Mouse (Mus musculus) macrophage (primary cell): Measurements from ENCODE around the gene Hadh. TPM values are rescaled to one million over a fixed set of nuclear protein-coding genes. Genes with fewer than 3 reads are reported as not detected.

Experiments used
- H3K27ac ChIP-seq: fragments of 350-480 bp; formaldehyde crosslinking; 2 replicates; pipeline ENCODE4 v1.9.0; 2021
- H3K36me3 ChIP-seq: fragments of 350-480 bp; formaldehyde crosslinking; 2 replicates; pipeline ENCODE4 v1.9.0; 2021; ENCODE audit errors: inconsistent target
- H3K4me3 ChIP-seq: fragments of 350-480 bp; formaldehyde crosslinking; 2 replicates; pipeline ENCODE4 v1.9.0; 2021; ENCODE audit errors: inconsistent target
- H3K79me2 ChIP-seq: fragments of 350-480 bp; formaldehyde crosslinking; 2 replicates; pipeline ENCODE4 v1.9.0; 2021; ENCODE audit errors: inconsistent target
- WGBS: methylation state at CpG from one replicate; pipeline ENCODE4 v1.1.7; 2026; ENCODE audit warnings: inconsistent platforms; ENCODE audit not compliant: missing documents; 5-methylcytosine and 5-hydroxymethylcytosine counted together
- polyA plus RNA-seq: library from polyadenylated mRNA; stranded (reverse); fragments of 250-400 nt; gene quantifications from 3 replicates; pipeline ENCODE4 v1.2.4, GENCODE M21; 2018; ENCODE audit warnings: inconsistent platforms
- total RNA-seq, 78 experiments: library from RNA; depleted of rRNA; stranded (reverse); fragments of 250-400 nt; gene quantifications; 1 replicate in 9 of 78; 2 replicates in 24 of 78; 3 replicates in 43 of 78; 4 replicates in 2 of 78; pipeline ENCODE4 v1.2.4; 2018; ENCODE audit warnings: inconsistent platforms in 56 of 78

The Hadh gene
- 10 to 100 TPM in 9 of 26 experiments, 1 to 10 TPM in 12, under 1 TPM in 5; 0.39 to 21.8 (median 5.2) TPM for total RNA-seq (2018; cell fraction: chromatin; rRNA removed)
- 10 to 100 TPM; 25.4 to 42.7 (median 34.4) TPM for total RNA-seq (2018; cell fraction: cytosol; rRNA removed)
- total RNA-seq (2018; cell fraction: nucleus; rRNA removed): 10 to 100 TPM in 16 of 26 experiments, 1 to 10 TPM in 10; 4.1 to 28.1 (median 11.1) TPM
- polyA plus RNA-seq: 27.1 to 51.8 TPM (median 32.1 TPM) in 3 replicates

DNA sequence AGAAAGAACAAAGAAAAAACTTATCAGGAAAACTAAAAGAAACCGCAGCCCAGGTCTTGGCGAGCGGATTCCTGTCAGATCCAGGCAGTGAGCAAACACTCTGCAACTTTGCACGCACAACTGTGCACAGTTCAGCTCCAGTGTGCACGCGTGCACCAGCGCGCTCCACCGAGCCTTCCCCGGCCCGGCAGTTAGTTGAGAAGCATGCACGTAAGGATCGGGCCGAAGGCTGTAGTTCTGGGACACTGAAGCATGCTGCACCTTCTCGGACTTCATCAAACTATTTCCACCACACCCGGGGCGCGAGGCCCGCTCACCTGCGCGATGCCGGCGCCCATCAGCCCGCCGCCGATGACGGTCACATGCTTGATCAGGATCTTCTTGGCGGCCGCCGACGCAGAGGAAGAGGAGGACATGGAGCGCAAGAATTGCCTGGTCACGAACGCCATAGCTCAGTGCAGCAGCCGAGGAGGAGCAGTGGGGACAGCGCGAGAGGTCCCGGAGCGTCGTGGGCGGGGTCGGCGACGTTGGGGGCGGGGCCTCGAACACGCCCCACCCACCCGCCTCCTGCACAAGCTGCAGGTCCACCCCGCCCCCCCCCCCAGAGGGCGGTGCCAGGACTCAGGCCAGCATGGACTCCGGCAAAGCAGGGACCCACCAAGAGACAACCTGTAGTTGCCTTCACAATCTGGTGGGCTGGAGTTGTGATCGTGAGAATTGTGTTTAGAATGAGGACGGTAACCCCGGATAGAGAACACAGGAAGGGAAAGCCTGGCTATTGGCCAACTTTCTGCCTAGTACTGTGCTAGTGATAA is at the start of gene Hadh:
TSS of gene Hadh (minus strand) at position 543 of the 815 bp plus-strand sequence.
- Histone ChIP-seq H3K79me2 (no peaks in the 10 kb centered on the region), H3K4me3 (peak within 1 kb of the TSS; percentile 67), H3K27ac (0 out of 2 replicates have a peak within 1 kb of the TSS, but pooled peaks have one; percentile 7), H3K36me3 (no peaks in the 10 kb centered on the region)
- under 1% methylated on average over 53 of the region's 54 CpGs for WGBS

DNA sequence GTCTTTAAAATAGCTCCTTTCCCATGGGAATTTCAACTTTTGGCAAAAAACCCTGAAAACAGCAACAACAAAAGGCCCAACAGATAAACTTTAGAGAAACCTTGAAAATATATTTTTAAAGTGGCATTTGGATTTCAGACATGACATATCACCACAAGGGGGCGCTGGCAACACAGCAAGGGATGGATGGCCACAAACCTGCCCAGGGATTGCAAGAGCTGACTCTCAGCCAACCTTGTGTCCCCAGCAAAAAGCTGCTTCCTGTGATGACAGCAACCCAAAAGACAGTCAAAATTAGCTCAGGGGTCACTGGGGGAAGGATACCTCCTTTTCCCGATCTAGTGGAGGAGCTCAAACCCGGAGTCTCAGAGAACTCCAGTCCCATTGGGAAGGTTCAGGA is 48.3 kb upstream of the Hadh start:
- no peak overlapping the region for H3K4me3 ChIP-seq
- H3K79me2 ChIP-seq: no peaks in the 10 kb centered on the region
- H3K27ac ChIP-seq: no peak overlapping the region
- 12% methylated on average over 3 of the region's 3 CpGs for whole genome bisulfite sequencing
- H3K36me3 ChIP-seq: no peaks in the 10 kb centered on the region

DNA sequence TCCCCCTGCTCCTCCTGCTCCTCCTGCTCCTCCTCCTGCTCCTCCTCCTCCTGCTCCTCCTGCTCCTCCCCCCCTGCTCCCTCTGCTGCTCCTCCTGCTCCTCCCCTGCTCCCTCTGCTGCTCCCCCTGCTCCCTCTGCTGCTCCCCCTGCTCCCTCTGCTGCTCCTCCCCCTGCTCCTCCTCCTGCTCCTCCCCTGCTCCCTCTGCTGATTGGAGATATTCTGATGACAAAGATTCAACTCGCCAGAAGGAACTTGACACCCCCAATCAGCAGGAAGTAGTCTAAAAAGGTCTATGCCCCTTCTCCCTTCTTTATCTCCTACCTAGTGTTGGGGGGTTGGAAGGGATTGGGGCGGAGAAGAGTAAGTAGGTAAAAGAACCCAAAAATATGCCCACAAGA is 46.3 kb upstream of the Hadh start:
- WGBS: 68% methylated on average over 2 of the region's 2 CpGs
- H3K79me2 ChIP-seq: no peaks in the 10 kb centered on the region
- H3K36me3 ChIP-seq: no peaks in the 10 kb centered on the region
- H3K27ac ChIP-seq: no peak overlapping the region
- no peak overlapping the region for H3K4me3 ChIP-seq

DNA sequence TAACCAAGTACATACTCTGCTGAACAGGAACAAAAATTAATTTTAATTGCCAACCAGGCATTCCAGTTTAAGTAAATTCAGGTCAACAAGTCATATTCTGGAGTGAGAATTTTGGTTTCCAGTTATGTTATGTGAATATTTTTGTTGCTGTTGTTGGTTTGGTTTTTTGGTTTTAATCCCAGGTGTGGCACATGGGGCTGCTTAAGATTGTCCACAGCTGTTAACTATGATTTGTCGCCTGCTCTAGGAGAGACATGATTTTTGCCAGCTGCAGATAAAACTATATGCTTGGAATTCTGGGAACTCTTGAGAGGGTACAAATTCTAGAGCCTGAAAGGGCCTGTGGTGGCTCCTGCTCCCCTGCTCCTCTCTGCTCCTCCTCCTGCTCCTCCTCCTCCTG is 45.2 kb upstream of the Hadh start:
- H3K27ac ChIP-seq: no peak overlapping the region
- WGBS: 92% methylated on average over 1 of the region's 1 CpGs
- H3K4me3 ChIP-seq: no peak overlapping the region
- H3K79me2 ChIP-seq: no peaks in the 10 kb centered on the region
- H3K36me3 ChIP-seq: no peaks in the 10 kb centered on the region

DNA sequence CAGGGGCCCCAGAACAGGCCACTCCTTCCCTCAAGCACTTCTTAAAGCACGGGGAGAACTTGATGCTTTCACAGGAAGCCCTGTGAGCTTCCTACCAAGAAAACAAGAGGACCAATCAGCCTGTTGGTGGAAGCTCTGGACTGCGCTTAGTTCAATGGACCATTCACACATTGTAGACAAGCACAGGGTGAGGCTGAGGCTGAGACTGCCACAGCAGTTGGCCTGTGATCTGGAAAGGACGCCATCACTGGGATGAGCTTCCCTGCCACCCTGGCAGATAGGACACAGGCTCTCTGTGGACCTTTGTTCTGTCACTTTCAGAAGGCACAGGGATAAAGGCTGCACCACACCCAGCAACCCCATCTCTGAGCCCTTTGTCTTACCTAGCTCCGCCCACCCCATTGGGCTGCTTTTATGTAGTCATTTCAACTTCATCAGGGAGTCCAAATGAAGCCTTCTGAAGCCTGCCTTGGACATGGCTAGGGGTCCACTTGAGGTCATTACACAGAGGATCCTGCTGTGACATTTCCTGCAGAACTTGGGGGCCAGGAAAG is 44.1 kb upstream of the Hadh start:
- WGBS: 69% methylated on average over 4 of the region's 4 CpGs
- Histone ChIP-seq H3K4me3 (no peak overlapping the region), H3K27ac (no peak overlapping the region), H3K36me3 (no peaks in the 10 kb centered on the region), H3K79me2 (no peaks in the 10 kb centered on the region)

DNA sequence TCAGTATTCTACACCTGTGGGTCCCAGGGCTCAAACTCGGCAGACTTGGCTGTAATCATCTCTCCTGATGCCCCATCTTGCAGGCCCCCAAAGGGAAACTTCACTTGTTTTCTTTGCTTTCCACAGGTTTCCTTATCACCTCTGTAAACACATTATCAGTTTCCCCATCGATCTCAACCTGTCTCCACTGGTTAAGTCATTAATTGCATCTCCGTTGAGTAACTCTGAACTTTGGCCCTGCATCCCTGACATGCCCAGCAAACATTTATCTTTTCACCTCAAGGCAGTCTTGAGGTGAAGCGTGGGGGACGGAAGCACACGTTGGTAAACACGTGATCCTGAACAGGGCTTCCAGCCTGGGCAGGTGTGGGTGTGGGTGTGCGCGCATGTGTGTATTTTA is 40.4 kb upstream of the Hadh start:
- no peaks in the 10 kb centered on the region for H3K79me2 ChIP-seq
- H3K4me3 ChIP-seq: no peak overlapping the region
- 93% methylated on average over 9 of the region's 9 CpGs for WGBS
- H3K36me3 ChIP-seq: no peaks in the 10 kb centered on the region
- no peak overlapping the region for H3K27ac ChIP-seq

DNA sequence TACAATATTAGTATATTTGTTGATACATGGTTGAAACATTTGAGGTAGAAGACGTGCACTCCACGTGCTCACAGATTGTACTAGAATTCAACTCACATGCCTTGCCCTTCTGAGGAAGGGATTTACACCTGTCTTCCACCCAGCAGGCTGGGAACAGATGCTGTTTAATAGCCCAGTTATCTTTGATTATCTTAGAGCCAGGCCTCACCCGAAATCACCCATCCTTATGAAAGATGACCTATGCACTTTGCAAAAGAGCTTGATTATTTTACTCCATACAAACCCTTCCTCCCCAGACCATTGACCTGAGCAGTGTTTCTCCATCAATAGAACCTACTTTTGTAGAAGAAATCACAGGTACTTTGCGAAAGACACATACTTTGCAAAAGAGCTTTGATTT is 38.7 kb upstream of the Hadh start:
- WGBS: 94% methylated on average over 4 of the region's 4 CpGs
- H3K36me3 ChIP-seq: no peaks in the 10 kb centered on the region
- no peaks in the 10 kb centered on the region for H3K79me2 ChIP-seq
- no peak overlapping the region for H3K27ac ChIP-seq
- no peak overlapping the region for H3K4me3 ChIP-seq

DNA sequence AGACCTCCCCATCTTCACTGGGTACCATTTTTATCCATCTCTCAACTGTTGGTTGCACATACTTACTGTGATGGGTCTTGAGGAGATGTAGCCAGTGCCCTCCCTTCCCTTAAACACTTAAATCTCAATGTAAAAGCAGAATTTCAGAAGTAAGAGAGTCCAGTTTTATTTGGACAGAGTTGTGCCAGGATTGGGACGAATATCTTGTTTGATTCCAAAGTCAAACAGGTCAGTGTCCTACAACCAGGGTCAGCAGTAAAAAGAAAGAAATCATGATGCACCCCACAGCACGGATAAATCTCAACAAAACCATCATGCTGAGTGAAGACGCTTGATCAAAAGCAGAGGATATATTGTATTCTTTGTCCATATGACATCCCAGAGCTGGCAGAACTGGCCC is 35.9 kb upstream of the Hadh start:
- no peak overlapping the region for H3K4me3 ChIP-seq

DNA sequence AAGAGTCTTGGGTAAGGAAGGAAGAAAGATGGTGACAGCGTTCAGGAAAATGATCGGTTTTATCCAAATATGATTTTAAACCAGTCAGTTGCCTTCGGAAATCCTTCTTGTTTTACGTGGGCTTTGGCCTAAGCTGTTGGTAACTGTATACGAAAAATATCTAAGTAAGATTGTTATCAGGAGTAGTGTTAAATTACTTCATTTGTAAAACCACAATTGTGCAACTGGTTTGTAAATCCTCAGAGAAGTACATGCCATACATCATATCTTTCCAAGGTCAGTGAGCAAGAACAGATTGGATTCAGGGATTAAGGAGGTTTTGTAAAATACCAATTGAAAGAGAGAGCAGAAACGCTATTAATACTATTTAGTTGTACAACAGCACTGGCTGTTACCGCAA is 34.4 kb upstream of the Hadh start:
- no peak overlapping the region for H3K27ac ChIP-seq
- WGBS: 87% methylated on average over 7 of the region's 7 CpGs
- no peaks in the 10 kb centered on the region for H3K79me2 ChIP-seq
- H3K4me3 ChIP-seq: no peak overlapping the region
- no peaks in the 10 kb centered on the region for H3K36me3 ChIP-seq

More for the DNA sequence above, 35.9 kb upstream of the Hadh start:
- Histone ChIP-seq H3K79me2 (no peaks in the 10 kb centered on the region), H3K27ac (no peak overlapping the region), H3K36me3 (no peaks in the 10 kb centered on the region)
- 88% methylated on average over 3 of the region's 3 CpGs for WGBS

DNA sequence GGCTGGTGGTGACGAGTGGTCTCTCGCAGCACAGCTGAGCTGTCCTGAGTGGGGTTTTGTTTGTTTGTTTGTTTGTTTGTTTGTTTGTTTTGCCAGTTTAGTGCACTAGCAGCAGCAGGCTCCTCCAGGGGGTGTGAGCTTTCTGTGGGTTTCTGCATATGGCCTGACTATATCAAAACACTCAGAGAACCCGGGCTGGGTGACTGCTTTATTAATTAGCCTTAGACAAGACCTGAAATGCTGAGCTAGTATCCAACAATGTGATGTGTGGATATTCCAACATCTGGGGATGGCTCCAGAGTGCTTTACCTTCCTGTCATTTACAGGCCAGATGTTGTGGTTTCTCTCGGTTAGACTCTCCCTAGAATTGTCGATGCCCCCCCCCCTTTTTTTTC is 31.4 kb upstream of the Hadh start:
- Histone ChIP-seq H3K4me3 (peak overlapping the region; percentile 20; the same call in 1 of the 2 replicates), H3K27ac (no peak overlapping the region), H3K79me2 (no peaks in the 10 kb centered on the region), H3K36me3 (no peaks in the 10 kb centered on the region)
- WGBS: 7% methylated on average over 5 of the region's 5 CpGs

DNA sequence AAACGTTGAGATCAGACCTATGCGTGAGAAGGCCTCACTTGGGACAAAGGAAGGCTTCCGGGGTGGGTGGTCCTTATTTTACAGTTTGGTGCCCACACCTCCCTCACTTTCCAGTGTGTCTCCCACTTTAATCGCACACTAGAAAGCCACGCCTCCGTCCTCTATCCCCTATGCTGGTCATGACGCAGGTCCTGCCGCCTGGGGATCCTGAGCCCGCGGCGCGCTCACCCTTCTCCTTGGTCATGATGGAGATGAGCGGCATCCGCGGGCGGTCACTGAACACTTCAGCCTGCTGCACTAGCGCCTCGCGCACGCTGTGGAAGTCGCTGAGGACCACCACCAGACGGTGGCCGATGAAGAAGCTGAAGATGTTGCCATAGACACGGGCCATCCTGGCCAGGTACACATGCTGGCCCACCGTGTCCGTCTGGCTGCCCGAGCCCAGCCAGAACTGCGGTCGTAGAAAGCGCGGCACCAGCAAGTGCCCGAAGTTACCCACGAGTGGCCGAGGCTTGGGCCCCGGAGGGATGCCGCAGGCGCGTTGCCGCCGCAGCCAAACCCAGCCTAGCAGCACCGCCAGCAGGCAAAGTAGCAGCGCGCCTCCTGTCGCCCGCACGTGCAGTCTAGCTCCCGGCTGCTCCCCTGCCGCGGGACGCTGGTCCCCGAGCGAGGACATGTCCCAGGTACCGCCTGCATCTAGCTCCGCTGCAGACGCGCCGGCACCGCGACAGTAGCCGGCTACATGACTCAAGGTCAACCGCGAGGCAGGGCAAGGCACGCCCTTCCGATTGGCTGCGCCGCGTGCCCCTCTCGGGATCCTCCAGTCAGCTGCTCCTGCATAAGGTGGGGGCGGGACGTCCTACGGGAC is 30.8 kb upstream of the Hadh start, which contains the start of gene Cyp2u1:
TSS of gene Cyp2u1 (minus strand) at position 776 of the 868 bp plus-strand sequence.
- no peaks in the 10 kb centered on the region for H3K36me3 ChIP-seq
- no peaks in the 10 kb centered on the region for H3K79me2 ChIP-seq
- no peak within 1 kb of the TSS for H3K27ac ChIP-seq
- H3K4me3 ChIP-seq: peak within 1 kb of the TSS; percentile 20; the same call in 1 of the 2 replicates
- WGBS: 5% methylated on average over 68 of the region's 71 CpGs

DNA sequence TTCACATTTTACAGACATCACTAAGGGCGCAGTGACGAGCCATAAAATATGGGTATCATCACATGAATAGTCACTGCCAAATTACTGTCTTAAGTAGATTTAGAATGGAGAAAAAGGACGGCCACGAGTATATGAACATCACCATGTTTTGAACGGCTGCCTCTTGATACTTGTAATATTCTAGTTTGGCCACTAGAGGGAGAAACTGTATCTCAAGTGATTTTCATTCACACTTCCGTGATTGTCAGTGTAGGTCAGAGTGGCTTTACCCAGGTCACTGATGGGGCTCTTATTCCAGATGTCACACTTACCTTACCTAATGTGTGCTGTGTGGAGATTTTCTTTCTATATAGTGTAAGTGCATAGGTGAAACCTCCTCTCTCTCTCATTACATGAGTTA is 28.0 kb upstream of the Hadh start:
- Histone ChIP-seq H3K36me3 (no peaks in the 10 kb centered on the region), H3K79me2 (no peaks in the 10 kb centered on the region), H3K27ac (no peak overlapping the region), H3K4me3 (no peak overlapping the region)
- WGBS: 17% methylated on average over 6 of the region's 6 CpGs

DNA sequence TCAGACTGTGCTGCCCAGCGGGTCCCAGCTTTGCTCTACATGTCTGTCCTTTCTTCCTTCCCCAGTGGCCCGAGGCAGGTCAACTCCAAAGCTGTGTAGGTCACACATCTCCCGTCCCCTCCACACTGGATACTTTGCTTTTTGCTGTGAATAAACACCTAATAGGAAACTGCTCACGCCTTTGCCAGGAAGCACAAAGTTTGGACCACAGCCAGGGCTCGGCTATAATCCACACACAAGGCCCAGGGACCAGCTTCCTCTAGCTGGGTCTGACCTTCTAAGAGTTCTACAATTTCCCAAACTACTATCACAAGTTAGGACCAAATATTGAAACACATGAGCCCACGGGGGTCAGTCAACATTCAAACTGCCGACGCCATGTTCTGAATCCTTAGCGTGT is 27.2 kb upstream of the Hadh start:
- no peak overlapping the region for H3K4me3 ChIP-seq
- WGBS: 87% methylated on average over 9 of the region's 9 CpGs
- no peaks in the 10 kb centered on the region for H3K79me2 ChIP-seq
- H3K36me3 ChIP-seq: no peaks in the 10 kb centered on the region
- H3K27ac ChIP-seq: no peak overlapping the region

DNA sequence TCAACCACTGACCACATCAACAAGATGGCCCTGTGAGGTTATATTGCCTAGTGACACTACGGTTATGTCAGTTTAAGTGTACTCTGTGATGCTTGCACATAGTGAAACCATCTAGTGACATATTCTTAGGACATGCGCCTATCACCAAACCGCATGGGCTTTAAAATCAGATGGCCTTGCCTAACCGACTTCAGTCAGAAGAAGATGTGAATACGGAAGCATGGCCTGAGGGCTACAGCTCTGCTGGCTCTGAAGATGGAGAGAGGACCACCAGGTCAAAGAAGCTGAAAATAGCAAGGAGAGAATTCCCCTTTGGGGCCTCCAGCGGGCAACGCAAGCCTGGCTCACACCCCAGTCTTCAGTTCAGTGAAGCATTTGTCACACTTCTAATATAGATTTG is 25.0 kb upstream of the Hadh start:
- H3K79me2 ChIP-seq: no peaks in the 10 kb centered on the region
- no peak overlapping the region for H3K27ac ChIP-seq
- 94% methylated on average over 7 of the region's 7 CpGs for WGBS
- no peak overlapping the region for H3K4me3 ChIP-seq
- no peaks in the 10 kb centered on the region for H3K36me3 ChIP-seq
